Mouse (Mus musculus) heart, adult 2 months (tissue): ENCODE results near the gene Gm49403. TPM values are rescaled to one million over a fixed set of nuclear protein-coding genes. Genes with fewer than 3 reads are reported as not detected.
A peak's percentile ranks its signal among the peaks of the same experiment; 100 is the strongest.
"Not testable (repeated sequence)": the region's sequence is repeated elsewhere in the genome, so short reads cannot be mapped to it uniquely, and the experiment has no call there.

Experiments
- DNase-seq, 2 experiments: peaks; one replicate each; pipeline ENCODE4 v3.0.0; 2021
- H3K27ac ChIP-seq: fragments of 200-600 bp; 2 replicates; pipeline ENCODE4 v1.8.1; 2022
- H3K27me3 ChIP-seq: fragments of 200-500 bp; 2 replicates; pipeline ENCODE4 v1.6.1; 2012; ENCODE audit warnings: mild to moderate bottlenecking, low read length, inconsistent platforms, mixed read lengths; ENCODE audit not compliant: control insufficient read depth, insufficient read depth
- H3K36me3 ChIP-seq: fragments of 200-500 bp; 2 replicates; pipeline ENCODE4 v1.6.1; 2012; ENCODE audit warnings: low read length, inconsistent platforms; ENCODE audit not compliant: control insufficient read depth, insufficient read depth
- H3K4me1 ChIP-seq: fragments of 200-500 bp; 2 replicates; pipeline ENCODE4 v1.6.1; 2011; ENCODE audit warnings: low read length; ENCODE audit not compliant: control insufficient read depth, insufficient read depth
- H3K4me3 ChIP-seq: fragments of 200-600 bp; 2 replicates; pipeline ENCODE4 v1.8.1; 2022
- H3K79me2 ChIP-seq: fragments of 200-500 bp; replicated peaks from 2 replicates; pipeline ENCODE4 v1.6.1; 2012; ENCODE audit warnings: mild to moderate bottlenecking, inconsistent platforms, low read length, moderate library complexity, mixed read lengths; ENCODE audit not compliant: control insufficient read depth, insufficient read depth
- H3K9ac ChIP-seq: fragments of 200-500 bp; 2 replicates; pipeline ENCODE4 v1.6.1; 2012; ENCODE audit warnings: low read depth, mild to moderate bottlenecking, control low read depth, inconsistent platforms, low read length, mixed read lengths
- CTCF ChIP-seq: fragments of 200-600 bp; IDR thresholded peaks from 2 replicates; pipeline ENCODE4 v1.8.1; 2022; ENCODE audit warnings: antibody characterized with exemption, mild to moderate bottlenecking, moderate library complexity
- EP300 ChIP-seq: fragments of 200-500 bp; IDR thresholded peaks from 2 replicates; pipeline ENCODE4 v1.6.1; 2011; ENCODE audit warnings: low read depth, low read length, control low read depth; ENCODE audit not compliant: insufficient read depth
- POLR2A ChIP-seq: fragments of 200-500 bp; IDR thresholded peaks from 2 replicates; pipeline ENCODE4 v1.6.1; 2011; ENCODE audit warnings: mild to moderate bottlenecking, low read depth, low read length, control low read depth; ENCODE audit not compliant: insufficient read depth
- WGBS: fragments of 180-500 bp; shearing (Covaris S2); methylation state at CpG from one replicate; pipeline ENCODE4 v1.1.7; 2018; 5-methylcytosine and 5-hydroxymethylcytosine counted together
- intact Hi-C: fragments of 180-260 bp; cut with DNase I; formaldehyde crosslinking; loops from one replicate; pipeline ENCODE4 v1.15.1; 2025
- long read RNA-seq: library from polyadenylated mRNA; stranded (forward); transcript quantifications from one replicate; pipeline ENCODE4 v2.0.0, GENCODE M21; 2021
- polyA plus RNA-seq: library from polyadenylated mRNA; depleted of rRNA; stranded (reverse); fragments of >200 nt; gene quantifications from 2 replicates; pipeline ENCODE4 v1.2.3, GENCODE M21; 2012; rRNA removed
- total RNA-seq, 2 experiments: library from RNA; stranded (reverse); gene quantifications; 2 replicates each; pipeline ENCODE4 v1.2.3; 2021

Gene Gm49403
- total RNA-seq, result not detected
- not detected in 2 replicates for polyA plus RNA-seq
- long read RNA-seq, result 0 reads

GRCm38 (mm10) chr19:8883616-8884015, at the start of gene Gm49403, which contains the start of gene Lbhd1:
Gene Gm49403 (plus strand): TSS chr19:8883930.
Gene Lbhd1 (plus strand): TSS chr19:8883732.
- no peaks in the 10 kb centered on the region for H3K27me3 ChIP-seq
- whole genome bisulfite sequencing, result 57% methylated on average over 3 of the region's 3 CpGs
- no peaks in the 10 kb centered on the region; the same call in 1 of the 2 replicates for H3K79me2 ChIP-seq
- H3K4me3 ChIP-seq, result no peak within 1 kb of the TSS
- DNase-seq, result no peak
- peaks cover 7% of the 10 kb centered on the region for H3K4me1 ChIP-seq
- H3K9ac ChIP-seq, result no peak within 1 kb of the TSS
- peaks cover 6% of the 10 kb centered on the region for H3K36me3 ChIP-seq
- no peak within 1 kb of the TSS for H3K27ac ChIP-seq
- intact Hi-C loops, result no loop called here
- TF ChIP-seq POLR2A (no peak), EP300 (no peak), CTCF (no peak)

GRCm38 (mm10) chr19:8836327-8836726, 47.4 kb upstream of the Gm49403 start:
- intact Hi-C loops, result loop anchor here (2.0 kb wide), 1 partner anchor 14 kb away; no protein-coding TSS in a partner anchor
- not testable (repeated sequence) for DNase-seq, H3K36me3 ChIP-seq, H3K27ac ChIP-seq, H3K9ac ChIP-seq, H3K27me3 ChIP-seq, H3K4me3 ChIP-seq, H3K4me1 ChIP-seq, H3K79me2 ChIP-seq
- 97% methylated on average over 10 of the region's 10 CpGs for WGBS

GRCm38 (mm10) chr19:8837251-8837791, 46.4 kb upstream of the Gm49403 start, which contains the start of gene Bscl2:
Gene Bscl2 (plus strand): TSS chr19:8837467.
- WGBS, result under 1% methylated on average over 38 of the region's 38 CpGs
- DNase-seq, result peak; percentile 85 to 88
- intact Hi-C loops, result loop anchor here (2.0 kb wide), 1 partner anchor 15 kb away; no protein-coding TSS in a partner anchor
- Histone ChIP-seq H3K4me3 (peak within 1 kb of the TSS; percentile 61), H3K9ac (peak within 1 kb of the TSS; percentile 76), H3K27ac (peak within 1 kb of the TSS; percentile 83), H3K4me1 (peaks cover 5% of the 10 kb centered on the region; the same call in 1 of the 2 replicates), H3K27me3 (no peaks in the 10 kb centered on the region), H3K79me2 (no peaks in the 10 kb centered on the region), H3K36me3 (no peaks in the 10 kb centered on the region; the same call in 1 of the 2 replicates)
- TF ChIP-seq POLR2A (no peak; the same call in none of the 2 replicates), CTCF (peak; percentile 88), EP300 (peak; percentile 54; the same call in 1 of the 2 replicates)

- Histone ChIP-seq H3K79me2 (no peaks in the 10 kb centered on the region), H3K27ac (peak overlapping the region; percentile 83), H3K4me1 (peaks cover 5% of the 10 kb centered on the region; the same call in 1 of the 2 replicates), H3K27me3 (no peaks in the 10 kb centered on the region), H3K36me3 (no peaks in the 10 kb centered on the region), H3K4me3 (peak overlapping the region; percentile 61), H3K9ac (peak overlapping the region; percentile 76)
- DNase-seq, result peak in 1 of 2 experiments; percentile 52
- TF ChIP-seq POLR2A (no peak), CTCF (no peak), EP300 (no peak)
- 22% methylated on average over 15 of the region's 15 CpGs for WGBS
- intact Hi-C loops, result no loop called here
Measured at GRCm38 (mm10) chr19:8838041-8838730, 45.5 kb upstream of the Gm49403 start.

GRCm38 (mm10) chr19:8839103-8839907, 44.4 kb upstream of the Gm49403 start, which contains the start of gene Gng3:
Gene Gng3 (minus strand): TSS chr19:8839194.
- peak within 1 kb of the TSS; percentile 18 for H3K9ac ChIP-seq
- intact Hi-C loops, result no loop called here
- 87% methylated on average over 11 of the region's 11 CpGs for WGBS
- H3K79me2 ChIP-seq, result no peaks in the 10 kb centered on the region
- TF ChIP-seq POLR2A, result no peak
- TF ChIP-seq EP300, result no peak
- no peak for TF ChIP-seq CTCF
- no peaks in the 10 kb centered on the region for H3K36me3 ChIP-seq
- H3K4me3 ChIP-seq, result peak within 1 kb of the TSS; percentile 61
- peaks cover 5% of the 10 kb centered on the region; the same call in 1 of the 2 replicates for H3K4me1 ChIP-seq
- peak within 1 kb of the TSS; percentile 83 for H3K27ac ChIP-seq
- no peaks in the 10 kb centered on the region for H3K27me3 ChIP-seq
- no peak for DNase-seq
